ENCODE assay signal across 11 mouse cellular contexts in the genomic region with DNA sequence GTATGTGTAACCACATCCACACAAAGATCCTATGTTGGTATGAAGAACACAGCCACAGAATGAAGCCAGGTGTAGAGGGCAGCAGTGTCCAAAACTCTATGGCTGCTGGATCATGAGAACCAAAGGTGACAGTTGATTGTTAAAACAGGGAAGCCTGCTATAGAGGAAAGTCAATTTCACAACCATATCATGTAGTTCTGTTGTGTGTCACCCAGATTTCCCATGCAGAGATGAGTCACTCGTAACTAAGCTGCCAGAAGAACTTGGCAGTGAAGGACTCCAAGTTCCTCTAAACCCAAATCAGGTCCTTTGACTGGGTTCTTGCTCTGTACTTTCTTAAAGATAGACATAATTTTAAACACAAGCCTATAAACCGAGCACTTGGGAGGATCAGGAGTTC. TPM values are rescaled to one million over a fixed set of nuclear protein-coding genes. Genes with fewer than 3 reads are reported as not detected.
DNase-seq lines count a peak whose midpoint lies in the region; ATAC-seq lines count a peak whose summit lies in the region.
"Had no signal": no experiment of that assay in that cellular context is flagged by ENCODE, and none has a peak within 500 bp of the region (broad histone marks: within the 10 kb centered on the region; RNA-seq: fewer than 3 reads in every experiment).

No protein-coding gene starts in this region.

- no peak for ATAC-seq in erythroblast, adult 5-6 weeks (replicated peaks; ENCODE audit: low FRiP score, poor library complexity, severe bottlenecking)
- ATAC-seq: hindbrain, embryonic 16.5 days had no signal

- peak; percentile 30 for DNase-seq in gastrocnemius, postnatal 25 days
- no peak for DNase-seq in gastrocnemius, postnatal 4 days (ENCODE audit: low spot score in 2 of 2)
- peak; percentile 1 for DNase-seq in 3T3-L1 (ENCODE audit: low read depth, low spot score)
- DNase-seq in brain, adult 2 months (ENCODE audit: low read depth, low spot score) = peak; percentile 85
- peak; percentile 28 for DNase-seq in lung, postnatal 14 days
- DNase-seq in kidney, postnatal 25 days = no peak
- no peak for DNase-seq in retina, postnatal 1 day
- DNase-seq: embryo, embryonic 11 days; kidney, postnatal 4 days had no signal

RNA-seq across cellular contexts. Expression of gene Fam49a, which starts 38.6 kb away (rescaled TPM):
- total RNA-seq in gastrocnemius, postnatal 25 days (2021) = 1 to 10 TPM; 4.6 to 6.5 TPM
- 10 to 100 TPM; 12.8 to 15.9 TPM for total RNA-seq in gastrocnemius, postnatal 4 days (2021)
- 3.1 TPM in 2 replicates for total RNA-seq in erythroblast, adult 5-6 weeks (2015; ENCODE audit: low replicate concordance)
- total RNA-seq in erythroblast, adult 5-6 weeks (2017; ENCODE audit: low replicate concordance) = 1.8 and 8.4 TPM in 2 replicates

Comparison
In these comparisons a context has a peak if more than half of its experiments do, and no peak if none do; other contexts are left out.
1. DNase-seq: peak in gastrocnemius, postnatal 25 days (single experiment), 3T3-L1 (single experiment), brain, adult 2 months (single experiment) and lung, postnatal 14 days (single experiment); none in gastrocnemius, postnatal 4 days (0 of 2), kidney, postnatal 25 days (0 of 2) and retina, postnatal 1 day (single experiment).